Mouse (Mus musculus) CH12.LX (cell line): ENCODE measurements around the gene Hsd17b1.

Experiments used
- EP300 ChIP-seq: IDR thresholded peaks from 2 replicates; pipeline ENCODE4 v1.6.1; 2011; ENCODE audit warnings: low read length, improper control_type of control experiment
- POLR2A ChIP-seq: IDR thresholded peaks from 2 replicates; pipeline ENCODE4 v1.6.1; 2011; ENCODE audit warnings: low read depth, mild to moderate bottlenecking, improper control_type of control experiment, low read length
- USF2 ChIP-seq: conservative IDR thresholded peaks from 2 replicates; pipeline ENCODE4 v1.6.1; 2011; ENCODE audit warnings: low read depth, low read length, improper control_type of control experiment

DNA sequence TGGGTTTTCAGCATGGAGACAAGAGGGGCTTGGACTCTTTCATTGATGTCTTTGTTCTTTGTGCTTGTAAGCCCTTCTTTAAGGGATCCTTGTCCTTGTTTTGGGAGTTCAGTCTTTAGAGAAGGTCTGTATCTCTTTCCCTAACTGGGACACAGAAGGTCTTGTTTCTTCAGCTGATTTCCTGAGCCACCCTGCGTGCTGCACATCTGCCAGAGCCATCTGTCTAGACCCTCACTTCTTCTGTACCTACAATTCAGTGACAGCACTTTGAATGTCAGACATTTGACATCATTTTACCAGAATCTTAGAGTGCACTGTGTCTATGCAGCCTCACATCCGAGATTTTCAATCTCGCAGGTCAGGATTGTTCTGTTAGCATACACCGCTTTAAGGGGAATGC lies 32.4 kb upstream of the Hsd17b1 start:
- no peak for TF ChIP-seq USF2
- no peak for TF ChIP-seq POLR2A
- TF ChIP-seq EP300: no peak
